Mouse (Mus musculus) lung, postnatal 36 days (tissue): ENCODE data around the gene B9d1.

Experiments
- DNase-seq: peaks from one replicate; pipeline ENCODE4 v3.0.0; 2022; ENCODE audit warnings: mixed read lengths

B9d1 gene

DNA sequence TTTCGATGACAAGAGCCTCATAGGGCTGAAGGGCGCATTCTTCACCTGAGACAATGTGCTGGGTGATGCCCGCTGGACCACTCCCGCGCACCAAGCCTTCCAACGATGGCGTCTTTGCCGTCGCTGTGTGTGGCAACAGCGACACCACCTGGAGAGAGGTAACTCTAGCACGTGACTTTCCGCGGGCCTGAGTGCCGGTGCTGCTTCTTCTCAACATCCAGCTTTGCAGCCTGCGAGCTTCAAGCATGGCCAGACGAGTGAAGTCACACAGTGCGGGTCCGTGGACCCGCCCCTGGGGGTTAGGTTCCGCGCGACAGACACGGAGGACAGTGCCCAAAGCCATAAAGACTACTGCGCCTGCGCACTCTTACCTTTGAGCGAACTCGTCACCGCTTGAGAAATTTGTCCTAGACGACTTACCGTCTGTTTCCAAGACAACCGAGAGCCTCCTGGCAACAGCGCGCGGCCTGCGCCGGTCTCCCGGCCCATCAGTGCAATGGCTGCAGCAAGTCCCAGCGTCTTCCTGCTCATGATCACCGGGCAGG lies at the start of gene B9d1:
Gene B9d1, plus strand, starts transcription at position 432 of the 545 bp plus-strand sequence.
- DNase-seq, result peak; percentile 98

DNA sequence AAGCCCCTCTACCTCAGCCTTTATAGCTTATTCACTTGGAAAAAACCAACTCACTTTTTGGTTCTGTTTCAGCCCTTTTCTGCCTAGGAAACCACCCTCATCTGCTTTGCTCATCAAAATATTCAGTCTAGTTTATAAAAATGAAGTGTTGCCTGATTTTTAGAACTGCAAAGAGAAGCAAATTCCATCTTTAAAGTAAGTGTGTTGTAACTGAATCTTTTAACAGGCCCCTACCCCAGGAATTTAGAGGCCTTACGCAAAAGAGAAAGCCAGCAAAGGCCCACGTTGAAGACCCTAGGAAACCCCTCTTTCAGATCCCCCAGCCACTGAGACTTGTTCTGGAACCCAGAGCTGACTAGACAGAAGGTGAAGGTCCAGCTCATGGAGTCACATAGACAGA lies 40.9 kb upstream of the B9d1 start:
- no peak for DNase-seq

DNA sequence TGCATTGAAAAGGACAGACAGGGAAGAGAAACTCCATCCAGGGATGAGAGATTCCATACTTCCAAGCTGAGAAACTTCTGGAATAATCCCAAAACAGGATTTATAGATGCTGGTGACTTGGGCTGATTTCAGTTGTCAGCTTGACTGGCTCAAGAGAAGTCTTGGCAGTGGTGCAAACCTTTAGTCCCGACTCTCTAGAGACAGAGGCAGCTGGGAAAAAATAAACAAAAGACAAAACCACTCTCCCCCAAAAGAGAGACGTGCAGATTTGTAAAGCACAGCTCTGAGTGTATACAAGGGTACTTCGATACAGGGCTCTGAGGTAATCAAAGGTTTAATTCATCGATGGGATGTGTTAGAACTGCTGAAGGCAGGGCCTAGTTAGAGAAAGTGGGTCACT lies 39.5 kb upstream of the B9d1 start:
- DNase-seq, result no peak

DNA sequence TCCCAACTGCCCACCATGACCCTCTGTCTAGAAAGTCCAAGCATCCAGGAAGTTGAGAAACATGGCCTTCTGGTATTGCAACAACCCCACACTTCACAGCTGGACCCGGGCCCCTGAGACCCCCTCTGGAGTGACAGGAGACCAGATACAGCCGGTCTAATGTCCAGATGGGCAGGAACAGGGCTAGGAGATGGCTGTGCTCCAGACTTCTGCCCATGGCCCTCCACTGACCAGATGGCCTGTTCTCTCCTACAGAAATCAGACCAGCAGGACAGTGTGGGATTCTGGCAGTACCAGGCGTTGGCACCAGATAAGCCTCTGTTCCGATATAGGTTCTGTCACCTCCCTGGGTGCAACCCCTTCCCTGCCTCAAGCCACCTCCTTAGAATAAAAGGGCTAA lies 36.4 kb upstream of the B9d1 start:
- DNase-seq, result peak; percentile 36

DNA sequence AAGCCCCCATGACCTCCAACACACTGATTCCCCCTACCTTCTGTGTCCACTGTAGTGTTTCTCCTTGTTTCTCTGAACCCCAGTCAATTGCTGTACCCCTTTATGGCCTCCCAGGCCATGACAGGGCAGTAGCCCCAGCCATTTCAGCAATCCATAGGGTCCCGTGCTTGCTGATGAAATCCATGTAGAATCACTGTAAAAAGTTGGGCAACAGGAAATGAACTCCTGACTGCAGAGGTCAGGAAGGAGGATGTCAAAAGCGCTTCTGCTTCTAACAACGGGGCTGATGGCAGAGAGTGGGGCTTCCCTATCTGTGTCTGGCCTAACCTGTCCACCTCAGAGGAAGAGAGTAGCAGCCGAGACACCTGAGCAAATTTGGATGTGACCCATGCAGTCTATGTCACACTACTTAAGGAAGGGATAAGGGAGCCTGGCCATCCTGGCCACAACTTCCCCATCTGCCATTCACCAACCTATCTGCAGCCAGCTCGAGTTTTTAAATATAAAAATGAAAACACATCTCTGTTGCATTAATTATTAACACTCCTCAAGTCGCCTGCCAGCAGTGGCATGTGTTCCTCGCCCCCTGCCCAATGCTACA lies 35.5 kb upstream of the B9d1 start:
- peak; percentile 54 for DNase-seq

DNA sequence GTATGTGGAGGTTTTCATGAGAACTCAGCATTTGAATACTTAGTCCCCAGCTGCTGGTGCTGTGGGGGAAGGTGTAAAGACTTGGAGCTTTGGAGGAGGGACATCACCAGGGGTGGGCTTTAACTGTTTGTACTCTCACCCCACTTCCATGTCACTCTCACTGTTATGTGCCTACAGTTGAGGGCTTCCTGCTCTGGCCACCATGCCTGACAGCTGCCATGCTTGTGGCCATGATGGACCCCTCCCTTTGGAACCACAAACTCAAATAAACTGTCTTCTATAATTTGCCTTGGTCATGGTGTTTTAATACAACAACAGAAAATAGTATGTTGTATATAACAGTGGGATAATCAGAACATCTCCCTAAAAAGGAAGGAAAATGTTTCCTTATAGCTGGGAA lies 34.1 kb upstream of the B9d1 start:
- no peak for DNase-seq

DNA sequence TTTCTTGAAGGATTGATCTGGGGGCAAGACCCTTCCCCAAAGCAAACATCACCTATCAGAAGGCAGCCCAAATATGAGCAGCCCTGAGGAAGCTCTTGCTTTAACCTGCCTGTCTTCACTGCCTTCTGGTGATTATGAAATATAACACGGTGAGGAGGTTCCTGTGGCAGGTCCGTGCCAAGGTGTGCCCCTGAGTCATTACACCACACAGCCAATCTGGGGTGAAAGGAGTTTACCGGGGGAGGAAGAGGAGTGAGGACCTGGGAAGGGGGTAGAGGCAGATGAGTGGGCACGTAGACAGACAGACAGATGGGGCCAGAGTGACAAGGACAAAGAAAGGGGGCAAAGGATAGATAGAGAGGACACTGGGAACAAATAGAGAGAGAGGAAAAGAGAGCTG lies 31.3 kb upstream of the B9d1 start:
- no peak for DNase-seq

DNA sequence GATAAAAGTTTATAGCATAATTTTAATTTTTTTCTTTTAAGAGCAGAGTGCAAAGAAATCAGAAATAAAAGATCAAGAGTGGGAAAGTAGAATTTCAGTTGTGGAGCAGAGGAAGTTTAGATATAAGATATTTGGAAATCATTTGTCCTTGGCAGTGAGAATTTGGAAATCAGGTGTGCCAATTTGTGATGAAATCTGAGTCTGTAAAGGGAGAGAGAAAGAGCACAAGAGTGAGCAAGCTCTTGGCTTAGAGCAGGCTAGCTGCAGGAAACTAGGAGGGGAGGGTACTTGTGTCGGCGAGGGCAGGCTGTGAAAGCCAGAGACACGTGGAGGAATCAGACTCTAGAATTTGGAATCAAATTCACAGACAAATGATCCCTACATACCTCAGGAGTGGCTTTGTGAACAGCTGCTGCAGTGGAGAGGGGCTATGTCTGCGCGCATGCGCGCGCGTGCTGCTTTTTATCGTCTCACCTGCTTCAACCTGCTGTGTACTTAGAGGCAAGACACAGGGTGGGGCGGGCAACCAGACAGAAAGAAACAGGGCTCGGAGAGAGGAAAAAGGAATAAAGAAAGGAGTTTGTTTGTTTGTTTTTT lies 28.1 kb upstream of the B9d1 start:
- DNase-seq, result peak; percentile 51

DNA sequence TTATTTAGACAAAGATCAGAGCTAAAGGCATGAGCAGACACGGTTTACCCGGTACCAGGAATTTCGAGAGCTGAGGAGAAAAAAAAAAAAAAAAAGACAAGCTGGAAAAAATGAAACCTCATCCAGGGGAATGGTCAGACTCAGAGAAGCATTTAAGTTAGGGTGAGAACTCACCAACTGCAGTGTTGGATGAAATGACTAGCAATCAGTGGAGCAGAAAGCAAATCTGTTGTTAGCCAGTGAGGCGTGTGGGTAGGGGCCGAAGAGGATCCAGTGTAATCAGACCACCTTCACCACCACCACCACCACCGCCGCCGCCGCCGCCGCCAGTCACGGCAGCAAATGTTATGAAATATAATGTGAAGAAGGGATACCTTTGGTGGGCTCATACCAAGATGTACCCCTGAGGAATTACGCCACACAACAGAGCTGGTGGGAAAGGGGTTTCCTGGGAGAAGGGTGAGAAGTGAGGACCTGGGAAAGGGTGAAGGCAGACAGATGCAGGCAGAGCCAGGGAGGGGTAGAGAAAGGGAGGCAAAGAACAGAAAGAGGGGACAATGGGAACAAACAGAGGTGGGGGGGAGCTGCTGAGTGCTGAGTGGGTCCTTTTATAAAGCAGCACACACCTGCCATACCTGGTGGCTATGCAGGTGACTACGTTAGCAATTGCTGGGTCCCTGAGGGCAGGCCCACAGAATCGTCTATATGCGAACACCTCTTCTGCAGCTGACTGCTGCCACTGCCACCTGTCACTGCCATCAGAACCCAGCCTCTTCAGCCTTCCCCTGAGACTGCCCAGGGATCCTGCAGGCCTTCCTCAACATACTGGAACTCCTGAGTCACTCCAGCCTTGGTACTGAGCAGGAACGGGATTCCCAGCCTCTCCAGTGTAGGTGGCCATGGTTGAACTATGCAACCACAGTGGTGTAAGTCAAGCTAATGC lies 27.1 kb upstream of the B9d1 start:
- no peak for DNase-seq

DNA sequence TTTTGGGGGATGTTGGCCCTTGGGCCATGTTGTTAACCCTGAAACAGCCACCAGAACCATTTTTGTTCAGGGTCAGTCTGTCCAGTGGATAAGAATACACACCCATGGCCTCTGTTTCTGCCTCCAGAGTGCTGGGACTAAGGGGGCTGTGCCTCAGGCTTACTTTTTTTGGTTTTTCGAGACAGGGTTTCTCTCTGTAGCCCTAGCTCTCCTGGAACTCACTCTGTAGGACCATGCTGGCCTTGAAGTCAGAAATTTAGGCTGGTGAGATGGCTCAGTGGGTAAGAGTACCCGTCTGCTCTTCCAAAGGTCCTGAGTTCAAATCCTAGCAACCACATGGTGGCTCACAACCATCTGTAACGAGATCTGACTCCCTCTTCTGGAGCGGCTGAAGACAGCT lies 26.2 kb upstream of the B9d1 start:
- DNase-seq, result no peak

DNA sequence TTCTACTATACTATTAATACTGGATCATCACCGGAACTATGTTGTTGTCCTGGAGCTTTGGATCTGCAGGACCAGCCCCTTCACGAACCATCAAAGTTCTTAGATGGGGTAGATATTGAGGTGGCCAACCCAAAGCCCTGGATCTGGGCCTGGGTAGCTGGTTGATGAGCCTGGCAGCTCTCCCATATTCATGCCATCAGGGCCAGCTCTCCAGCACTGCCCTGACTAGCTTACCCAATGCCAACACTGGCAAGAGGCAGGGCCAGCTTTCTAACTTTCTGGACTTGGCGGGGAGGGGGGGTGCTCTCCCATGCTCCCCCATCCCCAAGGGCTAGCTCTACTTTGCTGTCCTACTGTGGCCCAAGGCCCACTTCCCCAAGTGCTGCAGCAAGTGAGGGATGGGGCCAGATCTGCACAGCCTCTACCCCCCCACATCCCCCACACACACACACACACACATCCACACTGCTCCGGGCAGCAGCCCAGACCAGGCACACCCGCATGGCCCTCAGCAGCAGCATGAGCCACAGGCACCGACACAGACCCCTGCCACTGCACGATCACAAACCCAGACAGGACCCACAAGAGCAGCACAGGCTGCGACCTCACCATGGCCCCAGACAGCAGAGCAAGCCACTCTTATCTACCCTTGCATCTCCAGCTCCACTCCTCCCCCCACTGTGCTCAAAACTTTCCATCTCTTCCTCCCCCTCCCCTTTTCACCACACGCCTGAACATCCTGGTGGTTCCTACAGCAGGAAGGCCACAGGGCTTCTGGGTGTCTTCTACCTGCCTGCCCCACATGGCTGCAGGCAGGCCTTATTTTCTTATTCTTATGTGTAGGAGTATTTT lies 23.5 kb upstream of the B9d1 start:
- no peak for DNase-seq

DNA sequence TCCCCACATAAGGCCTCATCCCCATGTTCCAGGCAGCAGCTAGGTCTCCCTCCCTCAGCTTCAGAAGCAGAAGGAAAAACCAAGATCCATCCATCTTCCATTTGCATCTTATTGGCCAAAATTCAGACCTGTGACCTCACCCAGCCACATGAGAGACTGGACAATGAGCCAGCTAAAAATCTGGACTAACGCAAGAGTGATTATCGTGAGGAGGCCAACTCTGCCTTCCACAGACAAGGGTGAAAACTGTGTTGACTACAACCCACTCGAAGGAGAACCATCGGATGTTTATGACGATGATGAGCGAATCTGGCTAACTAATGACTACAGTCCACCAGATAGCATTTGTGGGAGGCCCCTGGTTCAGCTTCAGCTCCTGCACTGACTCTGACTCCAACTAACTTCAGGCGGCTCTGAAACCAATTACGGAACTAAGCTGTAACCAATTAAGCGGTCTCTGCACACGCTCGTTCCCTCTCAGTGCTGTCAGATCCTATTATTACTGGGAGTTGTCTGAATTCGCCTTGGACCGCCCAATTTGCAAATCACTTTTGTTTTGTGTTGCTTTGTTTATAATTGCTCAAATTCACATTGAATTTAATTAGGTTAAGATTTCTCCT lies 21.6 kb upstream of the B9d1 start:
- DNase-seq, result no peak

DNA sequence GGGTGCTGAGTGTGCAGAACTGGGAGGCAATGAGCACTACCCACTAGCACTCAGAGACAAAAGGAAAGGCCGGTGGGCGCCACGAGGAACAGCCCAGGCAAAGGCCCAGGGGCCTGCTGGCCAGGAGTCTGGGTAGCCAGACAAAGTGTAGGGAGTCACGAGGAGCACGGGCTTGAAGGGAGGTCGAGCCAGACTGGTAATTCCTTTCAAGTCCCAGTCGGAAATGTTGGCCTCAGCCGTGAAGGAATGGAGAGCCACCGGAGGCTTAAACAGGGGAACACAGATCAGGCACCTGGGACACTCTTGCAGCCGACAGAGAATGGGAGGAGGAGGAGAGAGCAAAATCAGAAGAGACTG lies 20.7 kb upstream of the B9d1 start:
- no peak for DNase-seq

DNA sequence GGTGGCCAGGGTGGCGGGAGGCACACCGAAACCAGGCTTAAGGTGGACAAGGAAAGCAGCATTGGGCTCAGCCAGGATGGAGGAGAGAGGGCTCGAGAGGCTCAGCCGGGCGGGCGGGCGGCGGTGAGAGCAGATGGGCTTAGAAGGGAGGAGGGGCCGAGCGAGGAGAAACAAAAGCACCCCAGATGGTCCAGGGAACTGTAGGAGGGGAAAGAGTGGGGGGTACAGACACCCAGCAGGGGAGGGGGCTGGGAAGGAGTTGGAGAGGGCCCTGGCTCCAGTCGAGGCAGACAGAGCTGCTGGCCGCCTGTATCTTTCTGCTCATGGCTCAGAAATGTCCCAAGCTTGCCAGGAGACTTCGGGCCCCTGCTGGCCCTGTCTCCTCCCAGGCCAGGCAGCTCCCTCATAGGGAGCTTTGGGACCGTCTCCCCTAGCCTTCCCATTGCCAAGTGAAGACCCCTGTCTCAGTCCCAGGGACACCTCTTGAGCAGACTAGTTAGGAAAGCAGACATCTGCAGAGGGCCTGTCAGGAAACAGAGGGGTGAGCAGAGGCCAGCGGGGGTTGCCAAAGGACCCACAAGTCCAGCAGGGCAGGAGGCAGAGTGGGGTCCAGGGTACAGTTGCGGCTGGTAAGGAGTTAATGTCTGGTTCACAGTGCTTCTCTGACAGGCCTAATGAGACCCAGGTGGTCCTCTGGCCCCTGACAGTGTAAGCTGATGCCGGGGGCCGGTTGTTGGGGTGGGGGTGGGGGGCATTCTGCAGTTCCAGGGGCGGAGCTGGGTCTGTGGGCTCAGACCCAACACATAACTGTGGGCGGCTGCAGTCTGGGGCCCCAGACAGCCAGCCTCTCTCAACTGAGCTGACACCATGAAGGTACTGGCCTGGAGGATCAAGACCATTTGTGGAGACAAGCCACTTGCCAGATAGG lies 20.1 kb upstream of the B9d1 start, which contains the start of gene Mfap4:
Gene Mfap4, plus strand, starts transcription at position 819 of the 928 bp plus-strand sequence.
- DNase-seq, result peak; percentile 40

DNA sequence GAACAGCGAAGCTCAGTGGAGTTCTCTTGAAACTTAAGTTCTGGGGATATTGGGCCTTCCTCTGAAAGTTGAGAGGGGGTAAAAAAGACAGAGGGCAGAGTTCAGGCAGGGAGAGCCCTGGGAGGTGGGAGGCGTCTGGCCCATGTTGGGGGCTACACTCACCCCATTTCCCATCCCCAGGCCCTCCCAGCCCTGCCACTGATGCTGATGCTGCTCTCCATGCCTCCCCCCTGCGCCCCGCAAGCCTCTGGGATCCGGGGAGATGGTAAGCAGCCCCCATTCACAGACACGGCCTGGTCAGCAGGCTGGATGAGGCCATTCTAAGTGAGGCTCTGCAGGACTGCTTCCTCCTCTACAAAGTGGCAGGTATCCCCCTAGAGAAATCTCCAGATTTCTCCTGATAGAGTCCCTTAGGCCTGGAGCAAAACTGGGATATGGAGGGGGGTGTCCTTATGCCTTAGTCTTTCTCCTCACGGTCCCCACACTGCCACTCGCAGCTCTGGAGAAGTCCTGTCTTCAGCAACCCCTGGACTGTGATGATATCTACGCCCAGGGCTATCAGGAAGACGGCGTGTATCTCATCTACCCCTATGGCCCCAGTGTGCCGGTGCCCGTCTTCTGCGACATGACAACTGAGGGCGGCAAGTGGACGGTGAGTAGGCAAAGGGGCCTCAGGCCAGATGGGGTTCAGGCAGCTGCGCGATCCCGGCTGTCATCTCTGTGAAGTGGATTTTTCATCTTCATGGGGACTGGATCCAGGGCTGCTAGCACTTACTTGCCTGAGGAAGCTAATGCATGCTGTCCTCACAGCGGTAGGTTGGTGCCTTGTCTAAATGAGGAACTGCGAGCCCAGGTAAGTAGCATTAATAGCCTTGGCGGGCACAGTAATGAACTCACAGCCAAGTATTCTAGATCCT lies 19.1 kb upstream of the B9d1 start:
- DNase-seq, result no peak

DNA sequence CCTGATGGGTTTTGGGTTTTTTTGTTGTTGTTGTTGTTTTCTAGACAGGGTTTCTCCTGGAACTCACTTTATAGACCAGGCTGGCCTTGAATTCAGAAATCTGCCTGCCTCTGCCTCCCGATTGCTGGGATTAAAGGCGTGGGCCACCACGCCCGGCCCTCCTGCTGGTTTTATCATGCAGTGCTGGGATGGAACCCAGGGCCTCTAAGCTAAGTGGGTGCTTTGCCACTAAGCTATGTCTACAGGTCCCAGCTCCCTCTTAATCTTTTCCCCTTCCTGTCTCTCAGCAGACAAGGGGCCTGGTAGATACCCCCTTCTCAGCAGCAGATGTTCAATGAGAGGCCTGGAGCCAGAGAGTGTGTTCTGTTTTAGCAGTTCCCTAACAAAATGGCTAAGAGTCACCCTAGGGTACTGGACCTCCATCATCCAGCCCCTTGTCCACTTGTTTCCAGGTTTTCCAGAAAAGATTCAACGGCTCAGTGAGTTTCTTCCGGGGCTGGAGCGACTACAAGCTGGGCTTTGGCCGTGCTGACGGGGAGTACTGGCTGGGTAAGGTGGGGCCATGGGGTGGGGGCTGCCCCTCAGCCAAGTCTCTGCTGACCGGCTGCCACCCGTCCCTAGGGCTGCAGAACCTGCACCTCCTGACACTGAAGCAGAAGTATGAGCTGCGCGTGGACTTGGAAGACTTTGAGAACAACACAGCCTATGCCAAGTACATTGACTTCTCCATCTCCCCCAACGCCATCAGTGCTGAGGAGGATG lies 18.3 kb upstream of the B9d1 start:
- no peak for DNase-seq

DNA sequence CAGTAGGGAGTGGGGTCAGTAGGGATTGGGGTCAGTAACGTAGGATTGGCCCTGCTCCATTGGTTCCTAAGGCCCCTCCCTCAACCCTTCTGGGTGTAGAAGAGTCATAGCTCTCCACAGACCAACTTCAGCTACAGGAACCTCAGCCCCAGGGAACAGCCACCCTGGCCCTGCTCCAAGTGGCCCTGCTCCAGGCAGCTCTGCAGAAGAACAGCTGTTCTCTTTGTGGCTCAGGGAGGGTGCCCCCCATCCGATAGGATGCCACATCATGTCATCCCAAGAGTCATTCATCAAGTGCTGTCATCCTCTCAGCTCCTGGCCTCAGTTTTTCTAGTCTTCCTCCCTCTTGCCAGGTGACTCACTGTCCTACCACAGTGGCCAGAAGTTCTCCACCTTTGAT lies 17.5 kb upstream of the B9d1 start:
- DNase-seq, result peak; percentile 76

DNA sequence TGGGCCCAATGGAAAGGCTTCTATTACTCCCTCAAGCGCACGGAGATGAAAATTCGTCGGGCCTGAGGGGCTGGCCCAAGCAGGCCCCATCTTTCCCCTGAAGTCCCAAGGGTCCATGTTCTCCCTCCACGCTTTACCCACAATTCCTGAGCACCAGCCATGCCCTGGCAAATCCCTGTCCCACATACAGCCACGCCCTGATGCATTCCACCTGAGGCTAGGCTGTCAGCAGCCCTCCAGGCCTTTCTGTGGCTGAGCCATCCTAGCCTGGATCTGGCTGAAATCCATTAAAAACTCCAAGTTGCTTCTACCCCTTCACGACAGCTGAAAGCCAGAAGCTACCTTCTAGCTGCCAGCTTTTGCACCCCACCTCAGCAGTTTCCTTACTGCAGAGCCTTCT lies 17.0 kb upstream of the B9d1 start:
- DNase-seq, result no peak

DNA sequence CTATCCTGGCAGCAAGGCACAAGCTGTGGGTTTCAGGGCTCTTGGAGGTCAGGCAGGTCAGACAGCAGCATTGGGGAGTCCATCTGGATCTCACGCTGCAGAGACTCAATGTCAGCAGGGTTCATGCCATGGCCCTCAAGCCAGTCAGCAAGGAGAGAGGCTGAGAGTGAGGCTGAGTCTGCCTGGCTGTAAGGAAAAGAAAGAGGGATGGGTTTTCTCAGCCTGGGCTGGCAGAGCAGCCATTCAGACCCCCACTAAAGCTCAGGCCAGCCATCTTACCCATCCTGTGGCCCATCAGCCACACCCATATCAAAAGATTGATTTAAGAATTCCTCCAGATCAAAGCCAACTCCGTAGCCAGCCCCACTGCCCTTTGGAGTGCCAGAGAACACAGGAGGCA lies 15.9 kb upstream of the B9d1 start:
- no peak for DNase-seq
